Mouse (Mus musculus) testis, adult 2 months (tissue): ENCODE measurements at regions not wholly inside any gene's neighbourhood (a gene's known extent, or its start where the extent isn't known, plus 50 kb on each side); places are given as distances from the start of the nearest gene placed in this dataset.

ENCODE experiments used
- H3K27ac ChIP-seq: fragments of 200-500 bp; 2 replicates; pipeline ENCODE4 v1.5.1; 2012; ENCODE audit warnings: low read depth, low read length; ENCODE audit not compliant: control insufficient read depth, insufficient read depth
- H3K27me3 ChIP-seq: fragments of 200-500 bp; 2 replicates; pipeline ENCODE4 v1.6.1; 2012; ENCODE audit warnings: mild to moderate bottlenecking, low read length, moderate library complexity; ENCODE audit not compliant: control insufficient read depth, insufficient read depth
- H3K36me3 ChIP-seq: fragments of 200-500 bp; 2 replicates; pipeline ENCODE4 v1.6.1; 2012; ENCODE audit warnings: mild to moderate bottlenecking, low read length; ENCODE audit not compliant: control insufficient read depth, insufficient read depth
- H3K4me1 ChIP-seq: fragments of 200-500 bp; 2 replicates; pipeline ENCODE4 v1.6.1; 2012; ENCODE audit warnings: low read length; ENCODE audit not compliant: control insufficient read depth, insufficient read depth
- H3K4me3 ChIP-seq: fragments of 200-500 bp; 2 replicates; pipeline ENCODE4 v1.5.1; 2012; ENCODE audit warnings: low read depth, mild to moderate bottlenecking, low read length, moderate library complexity, mixed read lengths; ENCODE audit not compliant: control insufficient read depth
- CTCF ChIP-seq: fragments of 200-500 bp; IDR thresholded peaks from 2 replicates; pipeline ENCODE4 v1.5.1; 2012; ENCODE audit warnings: low read depth, mild to moderate bottlenecking, inconsistent platforms, low read length, moderate library complexity; ENCODE audit not compliant: control insufficient read depth, insufficient read depth, insufficient replicate concordance
- POLR2A ChIP-seq: fragments of 200-500 bp; IDR thresholded peaks from 2 replicates; pipeline ENCODE4 v1.6.1; 2012; ENCODE audit warnings: low read depth, mild to moderate bottlenecking, inconsistent platforms, low read length, moderate library complexity; ENCODE audit not compliant: control insufficient read depth

GRCm38 (mm10) chr13:32481444-32482058 lies 143.0 kb upstream of the Gmds start:
- no peaks in the 10 kb centered on the region for H3K4me1 ChIP-seq
- TF ChIP-seq CTCF, result no peak
- TF ChIP-seq POLR2A, result no peak
- H3K36me3 ChIP-seq, result no peaks in the 10 kb centered on the region
- no peak overlapping the region for H3K27ac ChIP-seq
- H3K27me3 ChIP-seq, result no peaks in the 10 kb centered on the region
- no peak overlapping the region for H3K4me3 ChIP-seq

- TF ChIP-seq CTCF (no peak), POLR2A (no peak)
- H3K36me3 ChIP-seq, result no peaks in the 10 kb centered on the region
- peak overlapping the region; percentile 33 for H3K27ac ChIP-seq
These were observed 141.5 kb upstream of the Gmds start for GRCm38 (mm10) chr13:32480029-32480428.

GRCm38 (mm10) chr13:32479118-32479818 lies 140.7 kb upstream of the Gmds start:
- peak overlapping the region; percentile 43; the same call in 1 of the 2 replicates for H3K27ac ChIP-seq
- no peaks in the 10 kb centered on the region for H3K4me1 ChIP-seq

More at GRCm38 (mm10) chr13:32480029-32480428, 141.5 kb upstream of the Gmds start:
- Histone ChIP-seq H3K4me1 (no peaks in the 10 kb centered on the region), H3K4me3 (no peak overlapping the region), H3K27me3 (no peaks in the 10 kb centered on the region)

GRCm38 (mm10) chr13:32465787-32466186 lies 127.2 kb upstream of the Gmds start:
- H3K27ac ChIP-seq, result no peak overlapping the region
- no peaks in the 10 kb centered on the region for H3K27me3 ChIP-seq

More at GRCm38 (mm10) chr13:32479118-32479818, 140.7 kb upstream of the Gmds start:
- no peak for TF ChIP-seq CTCF
- no peak for TF ChIP-seq POLR2A
- no peak overlapping the region for H3K4me3 ChIP-seq
- no peaks in the 10 kb centered on the region for H3K27me3 ChIP-seq
- H3K36me3 ChIP-seq, result no peaks in the 10 kb centered on the region

GRCm38 (mm10) chr13:32465041-32465682 lies 126.6 kb upstream of the Gmds start:
- H3K4me1 ChIP-seq, result no peaks in the 10 kb centered on the region
- no peak overlapping the region for H3K4me3 ChIP-seq
- no peak overlapping the region for H3K27ac ChIP-seq
- H3K36me3 ChIP-seq, result no peaks in the 10 kb centered on the region
- no peak for TF ChIP-seq CTCF
- TF ChIP-seq POLR2A, result no peak
- no peaks in the 10 kb centered on the region for H3K27me3 ChIP-seq

More at GRCm38 (mm10) chr13:32465787-32466186, 127.2 kb upstream of the Gmds start:
- no peaks in the 10 kb centered on the region for H3K4me1 ChIP-seq
- H3K4me3 ChIP-seq, result no peak overlapping the region
- no peaks in the 10 kb centered on the region for H3K36me3 ChIP-seq
- no peak for TF ChIP-seq POLR2A

GRCm38 (mm10) chr13:32454419-32455146 lies 116.0 kb upstream of the Gmds start:
- Histone ChIP-seq H3K4me1 (no peaks in the 10 kb centered on the region), H3K4me3 (no peak overlapping the region), H3K27ac (no peak overlapping the region), H3K36me3 (no peaks in the 10 kb centered on the region), H3K27me3 (no peaks in the 10 kb centered on the region)
- no peak for TF ChIP-seq CTCF
- no peak for TF ChIP-seq POLR2A

GRCm38 (mm10) chr13:32449710-32450417 lies 111.3 kb upstream of the Gmds start:
- Histone ChIP-seq H3K4me1 (no peaks in the 10 kb centered on the region), H3K36me3 (no peaks in the 10 kb centered on the region), H3K27me3 (no peaks in the 10 kb centered on the region), H3K4me3 (no peak overlapping the region), H3K27ac (no peak overlapping the region)
- TF ChIP-seq CTCF (no peak), POLR2A (no peak)
